Mouse (Mus musculus) erythroblast, embryonic 14.5 days (primary cell): ENCODE data around the gene Pnrc2.

Source experiments
- GATA1 ChIP-seq: IDR thresholded peaks from 2 replicates; pipeline ENCODE4 v1.6.1; 2012; ENCODE audit warnings: low read length, inconsistent platforms, mixed read lengths
- TAL1 ChIP-seq: IDR thresholded peaks from 3 replicates; pipeline ENCODE4 v1.6.1; 2012; ENCODE audit warnings: low read length, inconsistent platforms, mixed read lengths

DNA sequence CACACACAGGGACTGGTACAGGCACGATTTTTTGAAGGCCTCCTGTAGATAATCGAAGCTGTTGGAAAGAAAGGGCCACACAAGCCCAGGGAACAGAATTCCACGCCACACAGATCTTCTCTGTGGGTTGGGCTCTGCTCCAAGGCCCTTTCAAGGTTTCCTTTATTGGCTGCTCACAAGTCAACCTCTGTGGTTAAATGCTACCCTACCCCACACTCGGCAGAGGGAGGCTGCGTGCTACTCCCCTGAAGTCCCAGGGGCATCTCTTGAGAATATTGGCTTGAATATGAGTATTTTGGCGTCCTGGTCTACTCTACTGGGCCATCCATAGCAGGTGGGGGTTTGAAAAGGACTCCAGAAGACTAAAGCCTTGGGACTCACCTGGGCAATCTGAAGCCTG is 22.5 kb upstream of the Pnrc2 start:
- no peak for TF ChIP-seq GATA1
- no peak for TF ChIP-seq TAL1
